Mouse (Mus musculus) testis, adult 2 months (tissue): Measurements from ENCODE around the gene Cdipt. TPM values are rescaled to one million over a fixed set of nuclear protein-coding genes. Genes with fewer than 3 reads are reported as not detected.

Experiments used
- H3K27ac ChIP-seq: fragments of 200-500 bp; 2 replicates; pipeline ENCODE4 v1.5.1; 2012; ENCODE audit warnings: low read depth, low read length; ENCODE audit not compliant: control insufficient read depth, insufficient read depth
- H3K27me3 ChIP-seq: fragments of 200-500 bp; 2 replicates; pipeline ENCODE4 v1.6.1; 2012; ENCODE audit warnings: mild to moderate bottlenecking, low read length, moderate library complexity; ENCODE audit not compliant: control insufficient read depth, insufficient read depth
- H3K36me3 ChIP-seq: fragments of 200-500 bp; 2 replicates; pipeline ENCODE4 v1.6.1; 2012; ENCODE audit warnings: mild to moderate bottlenecking, low read length; ENCODE audit not compliant: control insufficient read depth, insufficient read depth
- H3K4me1 ChIP-seq: fragments of 200-500 bp; 2 replicates; pipeline ENCODE4 v1.6.1; 2012; ENCODE audit warnings: low read length; ENCODE audit not compliant: control insufficient read depth, insufficient read depth
- H3K4me3 ChIP-seq: fragments of 200-500 bp; 2 replicates; pipeline ENCODE4 v1.5.1; 2012; ENCODE audit warnings: low read depth, mild to moderate bottlenecking, low read length, moderate library complexity, mixed read lengths; ENCODE audit not compliant: control insufficient read depth
- CTCF ChIP-seq: fragments of 200-500 bp; IDR thresholded peaks from 2 replicates; pipeline ENCODE4 v1.5.1; 2012; ENCODE audit warnings: low read depth, mild to moderate bottlenecking, inconsistent platforms, low read length, moderate library complexity; ENCODE audit not compliant: control insufficient read depth, insufficient read depth, insufficient replicate concordance
- POLR2A ChIP-seq: fragments of 200-500 bp; IDR thresholded peaks from 2 replicates; pipeline ENCODE4 v1.6.1; 2012; ENCODE audit warnings: low read depth, mild to moderate bottlenecking, inconsistent platforms, low read length, moderate library complexity; ENCODE audit not compliant: control insufficient read depth
- polyA plus RNA-seq: library from polyadenylated mRNA; depleted of rRNA; stranded (reverse); fragments of >200 nt; gene quantifications from 2 replicates; pipeline ENCODE4 v1.2.3, GENCODE M21; 2012

The Cdipt gene
- polyA plus RNA-seq, 1 experiment: 84.9 TPM

DNA sequence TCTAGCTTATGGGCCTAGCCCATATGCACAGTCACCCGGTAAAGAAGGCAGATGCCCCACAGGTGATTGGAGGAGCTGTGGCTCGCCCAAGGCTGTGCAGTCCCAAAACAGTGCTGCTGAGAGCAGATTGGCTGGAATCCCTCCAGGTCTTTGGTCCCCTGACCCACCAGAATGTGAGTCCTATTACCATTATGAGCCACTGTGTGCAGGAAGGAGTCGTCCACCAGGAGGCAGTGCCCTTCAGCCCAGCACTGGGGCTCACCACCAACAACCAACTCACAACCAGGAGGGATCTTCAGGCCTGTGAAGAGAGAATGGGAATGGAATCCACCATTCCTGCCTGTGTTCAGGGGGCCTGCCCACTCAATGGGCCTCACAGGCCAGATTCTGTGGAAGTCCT is 29.2 kb upstream of the Cdipt start:
- peaks cover 29% of the 10 kb centered on the region for H3K4me1 ChIP-seq
- no peak overlapping the region for H3K4me3 ChIP-seq
- peaks cover 4% of the 10 kb centered on the region; the same call in 1 of the 2 replicates for H3K36me3 ChIP-seq
- H3K27ac ChIP-seq: no peak overlapping the region
- H3K27me3 ChIP-seq: no peaks in the 10 kb centered on the region
- TF ChIP-seq CTCF: peak; percentile 46; the same call in 1 of the 2 replicates
- TF ChIP-seq POLR2A: no peak

DNA sequence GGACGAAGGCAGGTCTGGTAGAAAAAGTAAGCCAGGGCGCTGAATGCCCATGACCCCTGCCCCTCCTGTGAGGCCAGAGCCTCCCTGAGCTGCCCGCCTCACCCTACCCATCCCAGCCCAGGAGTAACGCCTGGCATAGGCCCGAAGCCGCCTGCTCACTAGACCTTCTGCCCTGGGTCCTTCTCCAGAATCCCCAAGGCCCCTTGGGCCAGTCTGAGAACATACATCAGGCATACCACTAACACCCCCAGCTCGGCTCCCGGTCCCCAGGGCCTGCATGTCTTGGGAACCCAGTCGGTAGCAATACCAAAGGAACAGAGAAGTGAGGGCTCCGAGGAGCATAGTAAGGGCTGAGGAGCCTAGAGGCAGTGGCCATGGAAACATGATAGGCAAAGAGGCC is 27.1 kb upstream of the Cdipt start:
- Histone ChIP-seq H3K36me3 (peaks cover 4% of the 10 kb centered on the region), H3K4me3 (peak overlapping the region; percentile 23), H3K4me1 (peaks cover 29% of the 10 kb centered on the region), H3K27ac (no peak overlapping the region), H3K27me3 (no peaks in the 10 kb centered on the region)
- TF ChIP-seq POLR2A (no peak), CTCF (no peak)

DNA sequence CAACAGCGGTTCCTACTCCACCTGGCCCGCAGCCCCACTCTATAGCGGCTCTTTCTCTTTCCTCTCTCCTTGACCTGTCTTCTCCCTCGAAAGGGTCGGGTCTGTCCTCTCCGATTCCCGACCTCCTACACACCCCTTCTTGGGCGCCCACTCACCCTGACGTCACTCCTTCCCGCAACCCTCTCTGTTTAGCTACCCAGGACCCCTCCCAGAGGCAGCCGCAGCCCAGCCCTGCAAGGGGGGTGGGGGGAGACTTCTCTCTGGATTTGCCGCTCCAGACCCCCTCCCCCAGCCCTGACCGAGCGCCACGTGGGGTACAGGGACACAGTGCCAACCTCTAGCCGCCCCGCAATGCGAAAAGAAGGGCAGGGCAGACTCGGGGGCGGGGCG is 26.3 kb upstream of the Cdipt start, which contains the start of gene Asphd1:
Asphd1 (minus strand) TSS at position 180 of the 390 bp plus-strand sequence.
- peak within 1 kb of the TSS; percentile 31 for H3K4me3 ChIP-seq
- H3K36me3 ChIP-seq: peaks cover 4% of the 10 kb centered on the region
- H3K27ac ChIP-seq: no peak within 1 kb of the TSS
- no peak for TF ChIP-seq CTCF
- TF ChIP-seq POLR2A: no peak
- H3K27me3 ChIP-seq: no peaks in the 10 kb centered on the region
- H3K4me1 ChIP-seq: peaks cover 29% of the 10 kb centered on the region

DNA sequence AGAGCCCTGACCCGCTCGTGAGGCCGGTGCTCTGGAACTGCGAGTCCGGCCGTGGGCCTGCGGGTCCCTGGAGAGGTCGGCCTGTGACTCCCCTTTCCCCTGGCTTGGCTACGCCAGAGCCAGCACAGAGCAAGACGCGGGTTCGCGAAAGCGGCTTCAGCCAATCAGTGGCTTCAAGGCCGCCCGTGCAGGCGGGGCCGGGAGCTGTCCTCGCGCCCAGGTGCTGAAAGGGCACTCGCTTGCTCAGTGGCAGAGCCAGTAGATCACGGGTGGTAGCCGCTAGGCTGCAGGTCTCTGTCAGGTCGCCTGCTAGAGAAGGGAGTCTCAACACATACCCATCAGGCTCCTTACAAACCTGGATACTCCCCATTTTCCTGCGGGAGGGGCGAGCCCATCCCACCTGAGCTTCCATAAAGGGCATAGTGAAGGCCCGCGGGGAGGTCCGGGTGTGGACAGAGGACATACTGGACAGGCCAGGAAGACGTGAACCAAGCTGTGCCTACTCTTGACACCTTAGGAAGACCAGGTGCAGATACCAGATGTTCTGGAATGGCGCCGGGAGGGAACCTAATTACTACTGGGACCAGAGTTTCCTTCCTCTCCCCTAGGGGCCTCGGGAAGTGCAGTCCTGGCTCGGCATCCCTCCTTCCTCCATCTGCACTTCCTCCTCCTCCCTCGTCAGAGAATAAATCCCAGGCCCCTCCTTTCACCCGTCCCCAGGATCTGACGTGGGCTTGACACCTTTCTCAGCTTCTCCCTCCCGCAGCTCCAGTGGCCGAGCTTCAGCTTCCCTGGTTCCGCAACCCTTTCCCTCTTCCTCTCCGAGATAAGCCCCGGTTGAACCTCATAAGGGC is 25.7 kb upstream of the Cdipt start, which contains the start of gene Sez6l2:
Sez6l2 (plus strand) TSS at position 771 of the 854 bp plus-strand sequence.
- H3K27me3 ChIP-seq: no peaks in the 10 kb centered on the region

DNA sequence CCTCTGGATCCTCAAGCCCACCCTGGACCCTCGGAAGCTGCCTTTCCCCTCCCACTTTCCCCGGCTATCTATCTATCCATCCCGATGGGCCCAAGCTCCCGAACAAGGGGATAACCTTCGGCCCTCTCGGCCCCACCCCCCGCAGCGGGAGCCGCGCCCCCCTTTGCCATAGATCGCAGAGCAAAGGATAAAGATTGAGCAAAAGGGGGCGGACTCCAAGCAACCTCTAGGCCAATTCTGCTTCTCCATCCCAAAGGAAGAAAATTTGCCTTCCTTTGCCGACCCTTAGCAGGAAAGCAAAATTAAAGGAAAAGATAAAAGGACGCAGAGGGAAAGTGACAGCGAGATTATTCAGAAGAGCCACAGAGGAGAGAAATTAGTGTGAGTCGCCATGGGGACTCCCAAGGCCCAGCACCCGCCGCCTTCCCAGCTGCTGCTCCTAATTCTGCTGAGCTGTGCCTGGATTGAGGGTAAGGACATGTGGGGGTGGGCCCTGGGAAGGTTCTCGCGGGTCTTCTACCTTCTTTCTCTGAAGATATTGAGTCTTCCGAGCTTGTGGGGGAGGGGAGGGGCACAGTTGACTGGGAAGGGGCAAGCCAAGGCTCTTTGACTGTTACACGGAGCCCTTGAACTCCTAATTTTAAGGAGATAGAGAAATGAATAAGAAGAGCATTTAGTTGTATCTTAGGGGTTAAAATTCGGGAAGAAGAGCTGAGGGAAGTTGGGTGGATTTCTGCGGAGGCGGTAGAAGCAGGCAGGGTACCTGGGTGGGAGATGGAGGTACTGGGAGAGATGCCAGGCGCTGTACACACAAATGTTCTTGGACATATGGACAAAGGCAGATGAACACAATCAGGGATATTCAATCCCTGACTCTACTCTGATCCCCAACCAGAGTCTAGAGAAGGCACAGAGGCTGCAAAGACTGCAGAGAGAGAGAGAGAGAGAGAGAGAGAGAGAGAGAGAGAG is 24.8 kb upstream of the Cdipt start:
- H3K27me3 ChIP-seq: no peaks in the 10 kb centered on the region
- peaks cover 1% of the 10 kb centered on the region for H3K36me3 ChIP-seq
- H3K27ac ChIP-seq: no peak overlapping the region
- H3K4me1 ChIP-seq: peaks cover 29% of the 10 kb centered on the region
- TF ChIP-seq CTCF (no peak), POLR2A (no peak)
- H3K4me3 ChIP-seq: no peak overlapping the region

More for the DNA sequence above, 25.7 kb upstream of the Cdipt start, which contains the start of gene Sez6l2:
- TF ChIP-seq CTCF (no peak), POLR2A (no peak)
- Histone ChIP-seq H3K36me3 (peaks cover 2% of the 10 kb centered on the region), H3K4me3 (peak within 1 kb of the TSS; percentile 31), H3K4me1 (peaks cover 29% of the 10 kb centered on the region), H3K27ac (no peak within 1 kb of the TSS)

DNA sequence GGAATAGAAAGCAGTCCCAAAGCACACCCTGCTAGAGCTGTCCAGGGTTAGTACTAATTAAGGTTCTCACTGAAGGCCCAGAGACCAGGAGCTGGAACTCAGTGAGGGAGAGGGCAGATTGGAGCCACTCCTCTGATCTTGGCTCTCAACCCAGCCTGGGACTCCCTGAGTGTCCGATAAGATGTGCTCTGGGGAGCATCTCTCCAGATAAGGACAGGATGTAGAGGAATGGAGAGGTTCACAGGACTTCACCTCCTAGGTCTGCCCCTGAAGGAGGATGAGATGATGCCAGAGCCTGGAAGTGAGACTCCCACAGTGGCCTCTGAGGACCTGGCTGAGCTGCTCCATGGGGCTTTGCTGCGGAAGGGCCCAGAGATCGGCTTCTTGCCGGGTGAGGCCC is 24.0 kb upstream of the Cdipt start:
- Histone ChIP-seq H3K36me3 (no peaks in the 10 kb centered on the region; the same call in none of the 2 replicates), H3K4me1 (peaks cover 29% of the 10 kb centered on the region), H3K27ac (no peak overlapping the region), H3K4me3 (no peak overlapping the region), H3K27me3 (no peaks in the 10 kb centered on the region)
- TF ChIP-seq CTCF (no peak), POLR2A (no peak)
